Comparison of ENCODE assay signal across 8 mouse cellular contexts in the genomic region with DNA sequence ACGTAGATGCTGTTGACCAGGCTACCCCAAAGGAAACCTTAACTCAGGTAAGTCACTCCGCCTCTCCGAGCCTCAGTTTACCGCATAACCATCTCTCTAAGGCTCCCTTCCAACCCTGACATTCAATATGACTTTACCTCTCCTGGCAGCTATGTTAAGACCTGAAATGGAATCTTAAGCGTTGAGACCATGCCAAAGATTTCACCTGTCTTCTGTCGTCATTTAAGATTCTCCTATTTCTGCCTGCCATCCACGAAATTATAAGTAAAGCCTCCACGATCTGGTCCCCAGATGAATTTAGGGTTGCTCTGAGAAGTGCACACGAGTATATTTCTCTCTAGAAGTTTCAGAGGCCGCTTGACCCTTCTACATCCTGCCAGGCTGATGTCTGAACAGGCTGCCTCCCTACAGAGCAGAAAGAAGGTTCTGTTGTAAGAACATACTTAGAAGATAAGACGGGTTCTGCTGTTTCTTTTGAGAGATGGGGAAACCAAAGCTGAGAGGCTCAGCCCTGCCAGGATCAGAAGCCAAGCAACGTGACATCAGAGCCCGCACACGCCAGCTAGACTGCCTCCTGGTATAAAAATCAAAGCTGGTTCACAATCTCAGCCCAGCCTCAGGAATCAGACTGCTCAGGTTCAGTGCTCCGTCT. TPM values are rescaled to one million over a fixed set of nuclear protein-coding genes. Genes with fewer than 3 reads are reported as not detected.
DNase-seq lines count a peak whose midpoint lies in the region; ATAC-seq lines count a peak whose summit lies in the region.

No protein-coding gene starts in this region.

- peak overlapping the region; percentile 97 for H3K4me3 ChIP-seq in hindbrain, embryonic 10.5 days

- peaks cover 57% of the 10 kb centered on the region for H3K4me1 ChIP-seq in hindbrain, embryonic 10.5 days (replicated peaks)

- no peaks in the 10 kb centered on the region for H3K9me3 ChIP-seq in hindbrain, embryonic 10.5 days

- ATAC-seq in CD4-positive, CD25-positive, alpha-beta regulatory T cell, adult 4 months = no peak
- peak; percentile 64; the same call in 1 of the 2 replicates for ATAC-seq in megakaryocyte-erythroid progenitor cell, adult 5-6 weeks (replicated peaks; ENCODE audit: low FRiP score, low TSS enrichment, poor library complexity, severe bottlenecking)

- peak overlapping the region; percentile 99 for H3K27ac ChIP-seq in hindbrain, embryonic 10.5 days

- DNase-seq in CD4-positive, CD25-positive, alpha-beta regulatory T cell, adult 2 months (ENCODE audit: low read depth, low spot score) = peak; percentile 43
- DNase-seq in right cerebral cortex, adult 18-20 months = peak; percentile 11
- DNase-seq in right cerebral cortex, postnatal 10 days (ENCODE audit: low spot score in 2 of 2) = no peak
- peak; percentile 14 for DNase-seq in hindbrain, embryonic 10.5 days (ENCODE audit: low spot score)
- DNase-seq in left cerebral cortex, adult 8-10 months (ENCODE audit: low spot score in 2 of 2) = no peak
- no peak for DNase-seq in yolk sac, embryonic 10.5 days (ENCODE audit: low spot score)

- WGBS in hindbrain, embryonic 10.5 days = 8% methylated on average over 15 of the region's 15 CpGs

- peaks cover 12% of the 10 kb centered on the region; the same call in 1 of the 2 replicates for H3K27me3 ChIP-seq in hindbrain, embryonic 10.5 days (ENCODE audit: insufficient read depth, poor library complexity, severe bottlenecking)

- no peaks in the 10 kb centered on the region for H3K36me3 ChIP-seq in hindbrain, embryonic 10.5 days

RNA-seq across cellular contexts. Expression of a gene that starts 24.8 kb away (rescaled TPM):
- polyA plus RNA-seq in CD4-positive, CD25-positive, alpha-beta regulatory T cell, adult 4 months (2017; shearing (Covaris generic)) = not detected
- 0.14 TPM in 1 of 2 replicates, not detected in the other for polyA plus RNA-seq in hindbrain, embryonic 10.5 days (2016; fragmentation: Nextera tagmentation; extraction: Ambion mirVana)
- 1.8 TPM in 1 of 2 replicates, not detected in the other for total RNA-seq in megakaryocyte-erythroid progenitor cell, adult 5-6 weeks (2014; fragmentation: Nextera tagmentation)
- 0.99 and 3.7 TPM in 2 replicates for total RNA-seq in megakaryocyte-erythroid progenitor cell, adult 5-6 weeks (2017)
- total RNA-seq in left cerebral cortex, adult 8-10 months (2022) = under 1 TPM in 2 of 4 experiments, not detected in 2; 0.15 to 0.33 TPM

RNA-seq across cellular contexts. Expression of a gene that starts 25.4 kb away (rescaled TPM):
- polyA plus RNA-seq in CD4-positive, CD25-positive, alpha-beta regulatory T cell, adult 4 months (2017; shearing (Covaris generic)) = 10 to 100 TPM; 32.3 to 35.4 TPM
- 154 and 173 TPM in 2 replicates for polyA plus RNA-seq in hindbrain, embryonic 10.5 days (2016; fragmentation: Nextera tagmentation; extraction: Ambion mirVana)
- total RNA-seq in megakaryocyte-erythroid progenitor cell, adult 5-6 weeks (2014; fragmentation: Nextera tagmentation) = 92.6 and 109 TPM in 2 replicates
- 74.2 and 82.1 TPM in 2 replicates for total RNA-seq in megakaryocyte-erythroid progenitor cell, adult 5-6 weeks (2017)
- total RNA-seq in left cerebral cortex, adult 8-10 months (2022) = 10 to 100 TPM; 50.5 to 60.6 (median 55.6) TPM

Comparison
In these comparisons a context has a peak if more than half of its experiments do, and no peak if none do; other contexts are left out.
1. DNase-seq: peak in CD4-positive, CD25-positive, alpha-beta regulatory T cell, adult 2 months (single experiment), right cerebral cortex, adult 18-20 months (single experiment) and hindbrain, embryonic 10.5 days (single experiment); none in right cerebral cortex, postnatal 10 days (0 of 2), left cerebral cortex, adult 8-10 months (0 of 2) and yolk sac, embryonic 10.5 days (single experiment).